Mouse (Mus musculus) v-Abl transformed pro-B cells (cell line): Measurements from ENCODE around the gene Rhoa.

ENCODE experiments used
- in situ Hi-C, 2 experiments: fragments of 400-800 bp; cut with MboI; formaldehyde crosslinking; loops; one replicate each; pipeline ENCODE4 v1.15.1; 2025; ENCODE audit not compliant: unreplicated experiment in 2 of 2

The Rhoa gene

DNA sequence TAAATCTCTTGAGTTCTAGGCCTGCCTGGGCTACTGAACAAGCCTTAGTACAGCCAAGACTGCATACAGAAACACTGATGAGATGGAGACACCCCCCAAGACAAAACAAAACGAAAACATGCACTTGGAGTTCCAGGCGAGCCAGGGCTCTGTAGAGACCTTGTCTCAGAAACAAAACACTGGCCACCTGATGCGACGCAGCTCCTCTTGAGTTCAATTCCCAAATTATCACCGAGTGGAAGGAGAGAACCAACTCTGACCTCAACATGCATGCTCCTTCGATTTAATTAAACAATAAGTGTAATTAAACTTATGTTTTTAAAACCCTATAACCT lies 32.6 kb downstream of the Rhoa start:
- in situ Hi-C loops = loop anchor here in 1 of 2 experiments (25.0 kb wide), 1 partner anchor 1001 kb away; the partner anchor contains the start of genes 6430571L13Rik and Hemk1

DNA sequence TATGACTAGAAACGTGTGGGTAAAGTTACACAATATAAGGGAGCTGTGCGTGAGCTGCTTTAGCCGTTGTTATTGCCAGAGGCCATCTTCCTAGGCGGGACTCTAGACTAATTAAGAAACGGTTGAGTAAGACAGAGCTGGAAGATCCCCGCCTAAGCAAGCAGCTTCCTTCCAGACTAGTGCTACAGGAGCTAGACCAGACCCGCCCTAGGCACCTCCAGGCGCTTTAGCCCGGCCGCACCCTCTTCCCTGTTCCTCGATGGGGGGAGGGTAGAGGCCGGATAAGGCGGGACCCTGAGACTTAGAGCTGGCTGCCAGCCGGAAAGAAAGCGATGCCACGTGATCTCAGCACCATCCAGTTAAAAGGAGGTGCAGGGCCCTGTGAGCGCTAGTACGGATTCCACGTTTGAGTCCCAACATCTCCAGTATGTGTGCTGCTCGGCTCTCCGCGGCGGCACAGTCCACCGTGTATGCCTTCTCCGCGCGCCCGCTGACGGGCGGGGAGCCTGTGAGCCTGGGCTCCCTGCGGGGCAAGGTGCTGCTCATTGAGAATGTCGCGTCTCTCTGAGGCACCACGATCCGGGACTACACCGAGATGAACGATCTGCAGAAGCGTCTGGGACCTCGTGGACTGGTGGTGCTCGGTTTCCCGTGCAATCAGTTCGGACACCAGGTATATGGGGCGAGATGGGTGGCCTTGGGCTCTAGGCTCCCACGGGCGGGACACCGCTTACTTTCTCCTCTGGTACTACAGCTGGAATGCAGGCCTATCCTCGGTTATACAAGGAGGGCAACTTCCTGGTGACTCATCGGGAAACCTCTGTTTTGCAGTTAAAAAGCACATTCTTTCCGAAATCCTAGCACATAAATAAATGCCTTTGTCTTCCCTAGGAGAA lies 33.2 kb downstream of the Rhoa start, which contains the start of gene Gpx1:
TSS of gene Gpx1 (plus strand) at position 18 of the 896 bp plus-strand sequence.
- in situ Hi-C loops = loop anchor here in 1 of 2 experiments (25.0 kb wide), 1 partner anchor 1002 kb away; the partner anchor contains the start of genes 6430571L13Rik and Hemk1

DNA sequence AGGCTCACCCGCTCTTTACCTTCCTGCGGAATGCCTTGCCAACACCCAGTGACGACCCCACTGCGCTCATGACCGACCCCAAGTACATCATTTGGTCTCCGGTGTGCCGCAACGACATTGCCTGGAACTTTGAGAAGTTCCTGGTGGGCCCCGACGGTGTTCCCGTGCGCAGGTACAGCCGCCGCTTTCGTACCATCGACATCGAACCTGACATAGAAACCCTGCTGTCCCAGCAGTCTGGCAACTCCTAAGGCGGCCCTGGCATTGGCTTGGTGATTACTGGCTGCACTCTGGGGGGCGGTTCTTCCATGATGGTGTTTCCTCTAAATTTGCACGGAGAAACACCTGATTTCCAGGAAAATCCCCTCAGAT lies 33.9 kb downstream of the Rhoa start:
- in situ Hi-C loops = loop anchor here in 1 of 2 experiments (5.0 to 25.0 kb wide), 2 partner anchors 33 to 1003 kb away; partner anchors contain the start of genes 6430571L13Rik, Hemk1, Rhoa and Tcta

DNA sequence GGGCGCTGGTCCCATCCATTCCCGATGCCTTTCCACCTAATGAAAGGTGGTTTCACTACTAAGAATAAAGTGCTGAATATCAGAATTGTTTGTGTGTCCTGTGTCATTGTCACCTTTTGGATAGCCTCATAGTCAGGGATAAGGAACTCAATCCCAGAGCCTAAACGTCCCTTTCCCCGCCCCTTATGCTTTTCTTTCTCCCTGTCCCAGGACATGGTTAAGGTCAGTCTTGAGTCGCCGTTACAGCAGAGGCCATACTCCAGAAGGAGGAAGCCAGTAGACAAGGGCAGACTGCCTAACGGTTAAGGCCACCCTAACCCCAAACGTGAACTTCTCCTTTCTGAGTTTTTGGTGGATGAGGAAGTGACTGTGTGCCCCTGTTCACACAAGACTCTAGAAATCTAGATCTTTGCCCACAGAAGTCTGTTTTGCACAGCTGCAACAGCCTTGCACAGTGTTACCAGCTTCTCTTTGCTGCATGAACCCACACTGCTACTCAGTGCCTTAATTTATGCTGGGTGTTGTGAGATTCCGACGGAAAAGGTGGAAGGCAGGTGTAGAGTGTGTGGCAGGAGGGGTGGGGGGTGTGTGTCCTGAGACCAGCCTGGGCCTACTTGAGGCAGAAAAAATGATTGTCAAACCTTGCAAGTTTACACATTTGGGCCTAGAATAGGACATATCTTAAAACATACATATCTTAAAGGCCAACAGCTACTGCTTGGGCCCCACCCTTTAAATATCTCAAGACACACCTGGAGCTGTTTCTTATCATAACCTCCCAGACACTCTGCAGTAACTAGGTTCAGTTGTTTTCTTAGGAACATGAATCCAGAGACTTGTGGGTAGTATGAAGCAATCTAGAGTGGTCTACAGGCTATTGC lies 34.6 kb downstream of the Rhoa start:
- in situ Hi-C loops = loop anchor here in 1 of 2 experiments (5.0 to 25.0 kb wide), 2 partner anchors 33 to 1003 kb away; partner anchors contain the start of genes 6430571L13Rik, Hemk1, Rhoa and Tcta

DNA sequence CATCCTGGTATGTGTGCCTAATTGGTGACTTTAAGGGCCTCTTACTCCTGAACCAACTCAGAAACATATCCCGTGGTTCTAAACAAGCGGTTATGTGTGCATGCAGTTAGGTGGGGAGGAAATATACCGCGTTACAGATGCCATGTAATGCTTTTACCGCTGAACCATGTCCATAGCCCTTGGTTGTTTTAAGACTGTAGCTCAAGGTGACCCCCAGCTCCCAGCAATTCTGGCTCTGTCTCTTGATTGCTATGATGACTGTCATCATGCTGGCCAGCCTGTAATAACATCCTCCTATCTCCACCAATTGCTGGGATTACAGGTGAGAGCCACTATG lies 35.2 kb downstream of the Rhoa start:
- in situ Hi-C loops = loop anchor here in 1 of 2 experiments (5.0 to 25.0 kb wide), 2 partner anchors 34 to 1004 kb away; partner anchors contain the start of genes 6430571L13Rik, Hemk1, Rhoa and Tcta

DNA sequence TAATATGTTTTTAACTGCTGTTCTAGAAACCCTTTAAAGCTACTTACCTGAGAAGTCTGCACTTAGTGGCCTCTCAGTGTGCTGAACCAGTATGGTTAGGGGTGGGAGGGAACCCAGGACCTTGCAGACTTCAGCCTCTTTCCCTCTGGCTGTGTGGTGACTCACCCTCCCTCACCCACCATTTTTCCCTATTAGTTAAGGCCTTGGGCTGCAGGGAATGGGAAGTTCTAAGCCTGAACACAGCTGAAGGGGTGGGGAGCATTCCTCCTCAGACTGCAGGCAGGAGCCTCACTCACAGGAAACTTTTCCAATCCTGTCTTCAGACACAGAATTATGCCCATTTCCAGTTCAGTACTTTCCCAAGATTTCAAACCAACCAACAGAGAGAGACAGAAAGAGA lies 35.9 kb downstream of the Rhoa start:
- in situ Hi-C loops = loop anchor here in 1 of 2 experiments (5.0 to 25.0 kb wide), 2 partner anchors 34 to 1004 kb away; partner anchors contain the start of genes 6430571L13Rik, Hemk1, Rhoa and Tcta

DNA sequence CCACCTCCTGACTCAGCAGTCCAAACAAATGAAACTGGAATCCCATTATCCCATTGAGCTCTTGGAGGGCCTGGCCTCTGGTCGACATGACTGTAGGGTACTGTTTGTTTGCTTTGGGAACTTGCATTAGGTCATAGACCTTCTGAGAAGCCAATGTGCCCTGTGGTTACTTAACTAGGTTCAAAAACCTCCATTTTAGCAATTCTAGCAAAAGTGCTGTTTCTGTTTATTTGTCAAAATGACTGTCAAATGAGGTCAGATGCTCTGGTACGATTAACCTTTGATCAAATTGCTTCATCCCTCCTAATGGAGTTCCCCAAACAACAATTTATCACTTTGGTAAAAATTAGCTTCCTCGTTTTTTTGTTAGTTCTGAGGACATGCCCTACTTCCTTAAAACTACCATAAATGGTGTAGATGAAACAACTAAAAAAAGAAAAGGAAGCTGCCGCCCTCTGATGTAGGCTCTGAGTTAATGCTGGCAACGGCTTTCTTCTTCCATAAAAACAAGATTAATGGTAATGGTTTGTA lies 36.4 kb downstream of the Rhoa start:
- in situ Hi-C loops = loop anchor here in 1 of 2 experiments (5.0 to 25.0 kb wide), 2 partner anchors 35 to 1005 kb away; partner anchors contain the start of genes 6430571L13Rik, Hemk1, Rhoa and Tcta

DNA sequence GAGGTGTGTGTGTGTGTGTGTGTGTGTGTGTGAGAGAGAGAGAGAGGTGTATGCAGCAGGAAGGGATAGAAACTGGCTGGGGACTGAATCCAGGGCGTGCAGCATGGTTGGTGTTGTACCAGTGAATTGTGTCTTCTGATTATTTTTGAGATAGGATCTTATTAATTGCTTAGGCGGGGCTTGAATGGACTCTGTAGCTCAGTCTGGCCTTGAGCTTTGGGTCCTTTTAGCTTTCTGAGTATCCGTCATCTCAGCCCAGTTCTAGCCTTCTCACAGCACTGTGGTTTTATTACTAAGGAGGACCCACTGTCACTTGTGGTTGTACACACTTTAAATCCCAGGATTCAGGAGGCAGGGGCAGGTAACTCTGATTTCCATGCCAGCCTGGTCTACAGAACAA lies 37.4 kb downstream of the Rhoa start:
- in situ Hi-C loops = loop anchor here in 1 of 2 experiments (5.0 to 25.0 kb wide), 2 partner anchors 36 to 1006 kb away; partner anchors contain the start of genes 6430571L13Rik, Hemk1, Rhoa and Tcta

DNA sequence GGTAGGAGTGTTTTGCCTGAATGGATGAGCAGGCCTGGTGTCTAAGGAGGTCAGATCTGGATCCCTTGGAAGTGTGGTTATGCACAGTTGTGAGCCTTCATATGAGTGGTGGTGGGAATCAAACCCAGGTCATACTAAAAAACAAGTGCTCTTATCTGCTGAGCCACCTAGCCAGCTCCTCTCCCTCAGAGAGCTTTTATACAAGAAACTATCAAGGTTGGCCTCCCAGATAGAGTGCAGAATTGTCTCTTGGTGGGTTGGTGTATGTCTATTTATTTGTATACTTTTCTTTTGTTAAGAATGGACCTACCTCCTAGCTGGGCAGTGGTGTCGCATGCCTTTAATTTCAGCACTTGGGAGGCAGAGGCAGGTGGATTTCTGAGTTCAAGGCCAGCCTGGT lies 37.9 kb downstream of the Rhoa start:
- in situ Hi-C loops = loop anchor here in 1 of 2 experiments (5.0 to 25.0 kb wide), 2 partner anchors 37 to 1007 kb away; partner anchors contain the start of genes 6430571L13Rik, Hemk1, Rhoa and Tcta

DNA sequence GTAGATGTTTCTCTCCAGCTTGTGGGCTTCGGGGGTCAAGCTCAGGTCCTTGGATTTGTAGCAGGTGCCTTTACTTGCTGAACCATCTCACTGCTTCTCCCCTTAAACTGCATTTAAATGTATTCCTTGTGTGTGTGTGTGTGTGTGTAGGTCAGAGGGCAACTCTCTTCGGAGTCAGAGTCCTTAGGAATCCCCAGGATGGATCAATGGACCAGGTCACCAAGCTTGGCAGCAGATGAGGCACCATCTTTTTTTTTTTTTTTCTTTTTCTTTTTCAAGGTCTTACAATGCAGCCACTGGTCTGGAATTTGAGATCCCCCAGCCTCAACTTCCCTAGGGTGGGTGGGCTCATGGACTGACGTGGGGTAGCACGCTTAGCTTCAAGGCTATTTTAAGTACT lies 38.5 kb downstream of the Rhoa start:
- in situ Hi-C loops = loop anchor here in 1 of 2 experiments (5.0 to 25.0 kb wide), 2 partner anchors 37 to 1007 kb away; partner anchors contain the start of genes 6430571L13Rik, Hemk1, Rhoa and Tcta

DNA sequence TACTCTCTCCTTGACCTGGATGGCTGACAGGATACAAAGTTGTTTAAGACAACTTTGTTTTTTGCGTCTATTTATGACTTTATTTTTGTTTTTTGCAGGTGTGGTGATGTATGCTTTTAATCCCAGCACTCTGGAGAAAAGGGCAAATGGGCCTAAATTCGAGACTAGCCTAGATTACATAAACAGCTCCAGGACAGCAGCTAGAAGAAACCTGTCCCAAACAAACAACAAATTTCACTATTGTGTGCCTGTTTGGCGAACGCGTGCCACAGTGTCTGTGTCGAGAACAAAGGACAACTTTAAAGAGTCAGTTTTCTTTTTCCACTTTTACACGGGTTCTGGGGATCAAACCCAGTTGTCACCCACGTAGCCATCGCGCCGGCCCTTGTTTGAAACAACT lies 41.1 kb downstream of the Rhoa start:
- in situ Hi-C loops = loop anchor here (5.0 to 25.0 kb wide), 2 partner anchors 40 to 1010 kb away; partner anchors contain the start of genes 6430571L13Rik (in 1 of the 2), Hemk1 (in 1 of the 2), Rhoa (in 1 of the 2) and Tcta (in 1 of the 2)

DNA sequence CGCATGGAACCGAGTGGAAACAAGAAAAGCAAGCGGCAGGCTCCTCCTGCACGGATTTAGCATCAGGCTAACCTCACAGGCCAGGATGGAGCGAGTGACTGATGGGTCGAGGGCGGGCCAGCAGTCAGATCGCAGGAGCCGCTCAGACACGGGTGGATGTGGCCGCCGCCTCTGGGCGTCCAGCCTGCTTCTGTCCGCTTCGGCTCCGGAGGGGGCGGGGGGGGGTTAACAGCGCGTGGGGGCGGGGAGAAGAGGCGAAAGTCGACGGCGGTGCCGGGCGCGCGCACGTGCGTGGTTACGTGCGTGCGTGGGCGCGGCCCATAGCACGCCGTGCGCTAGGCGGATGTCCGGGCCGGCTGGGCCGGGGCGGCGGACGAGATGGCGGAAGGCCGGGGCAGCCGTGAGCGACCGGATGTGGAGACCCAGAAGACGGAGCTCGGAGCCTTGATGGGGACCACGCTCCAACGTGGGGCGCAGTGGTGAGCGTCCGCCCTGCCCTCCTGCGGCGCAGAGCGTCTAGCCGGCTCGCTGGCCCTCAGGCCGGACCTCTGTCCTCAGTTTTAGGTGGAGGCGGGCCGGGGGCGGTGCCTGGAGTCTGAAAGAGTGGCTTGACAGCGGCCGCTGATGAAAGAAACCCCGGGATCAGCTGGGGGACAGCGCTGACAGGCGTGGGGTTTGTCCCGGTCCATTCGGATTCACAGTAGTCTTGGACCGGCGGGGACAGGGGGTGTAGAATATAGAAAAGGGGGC lies 41.8 kb downstream of the Rhoa start, which contains the start of gene Usp4:
TSS of gene Usp4 (plus strand) at position 314 of the 750 bp plus-strand sequence.
- in situ Hi-C loops = loop anchor here (5.0 to 25.0 kb wide), 2 partner anchors 40 to 1010 kb away; partner anchors contain the start of genes 6430571L13Rik (in 1 of the 2), Hemk1 (in 1 of the 2), Rhoa (in 1 of the 2) and Tcta (in 1 of the 2)

DNA sequence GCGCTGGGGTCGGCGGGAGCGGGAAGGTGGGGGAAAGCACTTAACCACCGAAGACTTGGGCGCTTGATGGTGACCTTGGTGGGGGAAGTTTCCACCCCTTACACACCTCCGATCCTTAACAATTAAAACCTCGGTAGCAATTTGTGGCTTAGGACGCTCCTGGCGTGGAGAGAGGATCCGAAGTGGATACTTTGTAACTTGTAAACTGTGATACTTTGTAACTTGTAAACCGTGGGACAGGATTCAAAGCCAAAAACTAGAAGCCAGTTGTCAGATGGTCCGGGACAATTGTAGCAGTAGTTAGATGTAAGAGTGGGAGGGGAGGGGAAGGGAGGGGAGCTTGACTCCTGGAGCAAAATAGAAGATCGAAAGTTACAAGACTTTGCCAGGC lies 42.4 kb downstream of the Rhoa start:
- in situ Hi-C loops = loop anchor here (5.0 to 25.0 kb wide), 2 partner anchors 41 to 1011 kb away; partner anchors contain the start of genes 6430571L13Rik (in 1 of the 2), Hemk1 (in 1 of the 2), Rhoa (in 1 of the 2) and Tcta (in 1 of the 2)

DNA sequence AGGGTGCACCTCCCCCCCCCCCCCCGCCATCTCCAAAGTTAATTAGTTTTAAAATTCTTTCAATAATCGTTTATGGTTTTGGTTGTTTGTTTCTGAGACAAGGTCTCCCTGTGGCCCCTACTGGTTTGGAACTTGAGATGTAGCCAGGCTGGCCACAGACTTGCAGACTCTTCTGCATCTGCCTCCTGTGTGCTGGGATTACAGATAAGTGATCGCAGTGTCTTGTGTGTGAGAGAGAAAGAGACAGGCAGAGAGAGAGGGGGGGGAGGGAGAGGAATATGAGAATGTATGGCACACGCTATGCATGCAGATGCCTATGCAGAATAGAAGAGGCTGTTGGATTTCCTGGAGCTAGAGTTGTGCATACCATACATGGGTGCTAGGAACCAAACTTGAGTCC lies 43.8 kb downstream of the Rhoa start:
- in situ Hi-C loops = loop anchor here (5.0 to 25.0 kb wide), 4 partner anchors 42 to 1838 kb away; partner anchors contain the start of genes 6430571L13Rik (in 1 of the 2), Hemk1 (in 1 of the 2), Rbm5 (in 1 of the 2) and Rhoa (in 1 of the 2)

DNA sequence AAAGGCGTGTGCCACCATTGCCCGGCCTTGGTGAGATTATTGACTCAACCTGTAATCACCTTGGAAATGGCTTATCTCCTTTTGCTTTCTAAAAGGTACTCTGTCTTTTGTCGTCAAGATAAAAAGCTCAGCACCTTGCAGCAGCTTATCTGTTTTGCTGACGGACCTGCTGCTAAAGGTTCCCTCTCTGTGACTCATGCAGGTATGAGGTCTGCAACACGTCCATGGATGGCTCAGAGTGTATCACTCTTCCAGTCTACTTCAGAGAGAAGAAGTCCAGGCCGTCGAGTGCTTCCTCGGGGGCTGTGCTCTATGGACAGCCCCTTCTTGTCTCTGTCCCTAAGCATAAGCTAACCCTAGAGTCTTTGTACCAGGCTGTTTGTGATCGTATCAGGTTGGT lies 72.3 kb downstream of the Rhoa start:
- in situ Hi-C loops = no loop called here

DNA sequence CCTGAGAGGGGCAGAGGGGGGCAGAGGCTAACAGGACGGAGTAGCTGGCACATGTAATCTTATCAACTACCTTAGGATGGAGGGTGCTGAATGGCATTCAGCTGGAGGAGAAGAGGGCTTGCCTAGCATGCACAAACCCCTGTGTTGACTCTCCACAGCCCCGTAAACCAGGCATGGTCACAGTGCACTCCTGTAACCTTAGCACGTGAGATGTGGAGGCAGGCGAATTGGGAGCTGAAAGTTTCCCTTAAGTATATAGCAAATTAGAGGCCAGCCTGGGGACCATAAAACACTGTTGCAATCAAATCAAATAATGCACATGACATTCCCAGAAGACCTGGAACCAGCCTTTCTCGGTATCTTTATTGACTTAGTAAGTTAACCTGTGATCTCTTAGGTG lies 72.8 kb downstream of the Rhoa start:
- in situ Hi-C loops = no loop called here

DNA sequence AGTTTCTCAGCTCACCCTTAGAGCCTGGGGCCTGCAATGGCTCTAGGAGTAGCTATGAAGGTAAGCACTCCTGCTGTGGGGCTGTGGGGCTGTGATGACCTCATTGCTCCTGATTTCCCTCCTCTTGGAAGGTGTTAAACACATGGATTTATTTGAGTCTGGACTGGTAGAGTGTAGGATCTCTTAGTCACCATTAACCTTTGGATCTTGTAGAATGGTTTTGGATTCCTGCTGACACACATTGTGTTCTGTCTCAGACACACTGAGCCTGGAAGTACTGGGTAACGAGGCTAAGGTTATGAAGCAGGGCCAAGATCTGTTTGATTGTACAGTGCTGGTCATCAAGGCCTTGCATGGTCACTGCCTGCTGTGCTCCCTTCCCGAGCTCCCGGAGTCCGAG lies 73.4 kb downstream of the Rhoa start:
- in situ Hi-C loops = no loop called here

DNA sequence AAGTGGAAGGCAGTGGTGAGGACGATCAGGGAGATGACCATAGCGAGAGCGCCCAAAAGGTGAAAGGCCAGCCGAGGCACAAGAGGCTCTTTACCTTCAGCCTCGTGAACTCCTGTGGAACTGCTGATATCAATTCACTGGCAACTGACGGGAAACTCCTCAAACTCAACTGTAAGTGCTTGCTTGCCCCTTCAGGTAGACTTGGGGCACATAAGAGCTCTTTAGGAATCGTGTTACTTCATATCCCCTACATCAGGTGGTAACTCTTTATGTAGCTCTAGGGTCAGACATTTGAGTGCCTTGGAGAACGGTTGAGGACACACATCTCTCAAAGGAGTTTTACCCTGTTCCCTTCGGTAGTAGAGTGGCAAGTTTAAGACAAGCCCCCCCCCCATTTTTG lies 75.5 kb downstream of the Rhoa start:
- in situ Hi-C loops = loop anchor here in 1 of 2 experiments (10.0 kb wide), 1 partner anchor 163 kb away; no protein-coding TSS in a partner anchor
